Mouse (Mus musculus): ENCODE results near the gene Ndufc2.

GRCm38 (mm10) chr7:97416906-97417777 is 17.3 kb downstream of the Ndufc2 start, which contains the start of gene Thrsp:
- TF ChIP-seq POLR2A (IDR thresholded peaks at IDR 0.05; ENCODE audit: control insufficient read depth, extremely low read depth, insufficient read depth, low read length, poor library complexity) (no peak), CTCF (IDR thresholded peaks at IDR 0.05; ENCODE audit: borderline replicate concordance, control insufficient read depth, extremely low read depth, insufficient read depth, low read length, poor library complexity) (no peak)

Measured in thymus, adult 2 months (tissue).